Mouse (Mus musculus) spleen, postnatal 36 days (tissue): Measurements from ENCODE around the gene Khdc1a.
"Not testable (repeated sequence)": the region's sequence is repeated elsewhere in the genome, so short reads cannot be mapped to it uniquely, and the experiment has no call there.

Experiments
- DNase-seq, 2 experiments: peaks; one replicate each; pipeline ENCODE4 v3.0.0; 2022; ENCODE audit warnings: low spot score in 2 of 2, mixed read lengths in 1 of 2

The Khdc1a gene

GRCm38 (mm10) chr1:21349341-21349740 lies at the start of gene Khdc1a:
Khdc1a (plus strand) TSS chr1:21349641.
- DNase-seq = no peak

GRCm38 (mm10) chr1:21299826-21300225 lies 49.6 kb upstream of the Khdc1a start:
- no peak for DNase-seq

DNA sequence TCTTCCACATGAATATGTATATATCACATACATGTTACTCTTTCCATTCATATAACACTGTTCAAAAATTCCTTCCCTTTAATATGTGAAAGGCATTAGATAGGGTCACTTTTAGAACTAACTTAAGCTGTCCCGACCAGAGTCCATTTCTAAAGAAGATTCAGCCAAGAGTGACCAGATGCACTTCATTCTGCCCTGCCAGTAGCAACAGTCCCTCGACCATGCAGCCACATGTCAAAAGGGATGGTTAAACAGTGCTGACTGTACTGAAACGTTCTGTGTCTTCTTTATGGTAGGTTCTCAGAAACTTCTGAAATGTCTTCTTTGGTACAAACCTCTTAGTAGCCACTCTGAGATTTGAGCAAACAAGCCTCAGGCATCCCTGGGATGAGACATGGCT lies 47.8 kb upstream of the Khdc1a start:
- DNase-seq = no peak

GRCm38 (mm10) chr1:21304174-21304573 lies 45.3 kb upstream of the Khdc1a start:
- DNase-seq = no peak

- DNase-seq = no peak
Observed at GRCm38 (mm10) chr1:21304646-21305045, 44.8 kb upstream of the Khdc1a start.

DNA sequence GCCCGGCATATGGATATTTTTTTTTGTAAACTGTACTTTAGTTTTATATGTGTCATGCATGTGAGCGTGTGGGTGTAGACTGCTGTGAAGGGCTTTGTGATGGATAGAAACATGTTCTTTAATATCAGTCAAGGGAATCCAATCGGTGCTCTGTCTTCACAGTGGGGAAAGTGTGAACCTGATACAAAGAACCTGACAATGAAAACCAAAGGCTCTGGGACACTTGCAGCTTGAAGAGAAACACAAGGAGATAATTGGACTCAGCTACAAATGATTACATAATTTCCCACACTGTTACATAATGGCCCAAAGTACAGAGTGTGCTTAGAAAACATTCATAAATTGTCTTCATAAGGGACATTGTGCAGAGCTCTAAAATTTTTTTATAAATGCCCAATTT lies 44.0 kb upstream of the Khdc1a start:
- DNase-seq = no peak

DNA sequence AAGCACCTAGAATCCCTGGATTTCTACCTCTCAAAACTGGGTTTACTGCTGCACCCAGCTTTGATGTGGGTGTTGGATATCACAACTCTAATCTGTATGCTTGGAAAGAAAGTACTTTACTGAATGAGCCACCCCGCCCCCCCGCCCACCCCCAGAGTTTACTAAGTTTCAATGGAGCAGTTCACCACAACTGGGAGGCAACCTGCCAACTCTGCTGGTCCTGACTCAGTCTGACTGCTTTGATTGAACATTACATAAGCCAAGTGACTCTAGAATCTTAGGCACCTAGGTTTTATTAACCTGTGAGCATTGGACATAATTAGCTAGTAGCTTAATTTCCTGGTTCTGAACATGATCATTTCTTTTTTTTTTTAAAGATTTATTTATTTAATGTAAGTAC lies 35.1 kb upstream of the Khdc1a start:
- DNase-seq = no peak

DNA sequence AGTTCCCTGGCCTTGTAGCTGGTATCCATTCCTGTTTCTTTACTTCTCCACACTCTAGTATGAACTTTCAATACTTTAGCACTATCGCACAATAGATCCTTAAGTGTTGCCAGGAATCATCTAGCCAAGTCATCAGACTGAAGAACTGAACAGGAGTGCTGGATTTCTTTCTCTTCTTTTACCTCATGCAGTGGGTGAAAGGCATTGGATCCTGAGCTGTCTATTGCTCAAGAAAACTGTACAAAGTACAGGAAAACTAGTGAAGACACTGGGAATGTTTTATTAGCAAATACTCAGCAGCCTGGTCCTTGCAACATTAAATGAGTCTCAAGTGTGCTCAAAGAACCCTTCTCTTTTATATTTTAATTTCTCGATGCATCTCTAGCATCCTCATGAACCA lies 33.7 kb upstream of the Khdc1a start:
- no peak for DNase-seq

- no peak for DNase-seq
Observed at GRCm38 (mm10) chr1:21316305-21316704, 33.1 kb upstream of the Khdc1a start.

- DNase-seq = no peak
Observed at GRCm38 (mm10) chr1:21318202-21318601, 31.2 kb upstream of the Khdc1a start.

- not testable (repeated sequence) for DNase-seq
Observed at GRCm38 (mm10) chr1:21320271-21320670, 29.2 kb upstream of the Khdc1a start.

GRCm38 (mm10) chr1:21321656-21322055 lies 27.8 kb upstream of the Khdc1a start:
- no peak for DNase-seq

DNA sequence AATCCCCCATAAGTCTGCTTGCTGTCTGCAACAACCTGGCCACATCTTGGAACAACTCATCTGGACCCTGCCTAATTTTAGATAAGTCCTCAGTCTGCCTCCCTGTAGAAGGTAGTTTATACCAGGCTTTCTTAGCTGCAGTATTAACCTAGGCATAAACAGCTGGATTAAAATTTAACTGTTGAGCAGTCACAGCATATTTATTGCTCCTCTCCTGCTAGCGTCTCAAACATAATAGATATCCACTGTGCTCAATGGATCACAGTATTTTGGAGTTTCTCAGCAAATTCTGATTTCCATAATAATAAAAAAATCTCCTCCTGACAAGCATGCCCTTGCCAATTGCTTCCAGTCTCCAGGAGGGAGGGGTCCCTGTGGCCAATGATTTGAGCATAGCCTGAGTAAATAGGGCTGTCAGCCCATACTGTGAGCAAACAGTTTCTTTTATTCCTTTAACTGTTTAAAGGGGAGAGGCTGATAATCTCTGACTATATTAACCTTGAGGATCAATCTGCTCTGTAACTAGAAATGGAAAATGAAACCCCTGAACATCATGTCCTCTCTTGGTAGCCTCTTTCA lies 25.4 kb upstream of the Khdc1a start:
- DNase-seq = no peak

GRCm38 (mm10) chr1:21324633-21325032 lies 24.8 kb upstream of the Khdc1a start:
- DNase-seq = no peak

DNA sequence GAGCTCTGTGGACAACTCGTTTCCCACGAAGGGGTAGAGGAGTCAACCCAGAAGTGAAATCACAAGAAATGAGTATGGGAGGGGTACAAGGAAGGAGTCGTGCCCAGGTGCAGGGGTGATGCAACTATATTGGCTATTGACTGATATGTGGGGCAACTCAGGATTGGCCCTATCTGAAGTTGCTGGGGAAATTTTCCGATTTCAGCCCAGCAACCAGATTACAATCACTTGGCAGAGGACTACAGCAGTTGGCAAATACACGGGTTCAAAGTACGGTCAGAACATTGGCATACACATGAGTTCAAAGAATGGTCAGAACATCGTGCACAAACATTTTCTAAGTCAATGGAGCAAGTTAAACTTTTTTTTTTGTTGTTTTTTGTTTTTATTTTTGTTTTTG lies 22.7 kb upstream of the Khdc1a start:
- no peak for DNase-seq

DNA sequence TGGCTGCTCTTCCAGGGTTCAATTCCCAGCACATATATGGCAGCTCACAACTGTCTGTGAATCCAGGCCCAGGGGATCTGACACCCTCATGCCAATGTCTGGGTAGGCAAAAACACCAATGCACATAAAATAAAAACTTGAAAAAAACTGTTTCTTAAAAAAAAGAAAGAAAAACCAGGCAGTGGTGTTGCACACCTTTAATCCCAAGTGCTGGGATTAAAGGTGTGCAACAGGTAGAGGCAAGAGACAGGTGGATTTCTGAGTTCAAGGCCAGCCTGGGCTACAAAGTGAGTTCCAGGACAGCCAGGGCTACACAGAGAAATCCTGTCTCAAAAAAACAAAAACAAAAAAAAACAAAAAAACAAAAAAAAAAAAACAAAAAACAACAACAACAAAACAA lies 18.3 kb upstream of the Khdc1a start:
- not testable (repeated sequence) for DNase-seq

- DNase-seq = peak; percentile 40 to 56
Observed at GRCm38 (mm10) chr1:21333222-21333973, 16.0 kb upstream of the Khdc1a start.

- no peak for DNase-seq
Observed at GRCm38 (mm10) chr1:21335836-21336235, 13.6 kb upstream of the Khdc1a start.

- DNase-seq = no peak
Observed at GRCm38 (mm10) chr1:21340745-21341144, 8.7 kb upstream of the Khdc1a start.

DNA sequence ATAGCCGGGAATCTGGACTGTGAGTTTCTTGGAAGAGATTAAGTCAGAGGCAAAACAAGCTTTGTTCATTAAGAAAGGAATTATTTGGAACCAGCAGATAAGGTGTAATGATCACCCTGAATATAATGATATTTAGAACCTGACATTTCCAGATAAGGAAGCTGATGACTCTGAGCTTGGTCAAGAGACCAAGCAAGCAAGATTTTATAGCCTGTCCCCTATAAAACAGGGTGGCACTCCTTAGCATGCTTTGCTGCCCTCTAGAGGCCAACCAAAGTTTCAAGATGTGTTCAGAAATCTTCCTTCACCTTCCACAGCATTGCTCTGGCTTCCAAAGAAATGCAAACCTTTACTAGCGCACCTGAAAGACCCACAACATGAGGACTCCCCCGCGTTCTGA lies 5.2 kb upstream of the Khdc1a start:
- DNase-seq = peak; percentile 16 to 43

DNA sequence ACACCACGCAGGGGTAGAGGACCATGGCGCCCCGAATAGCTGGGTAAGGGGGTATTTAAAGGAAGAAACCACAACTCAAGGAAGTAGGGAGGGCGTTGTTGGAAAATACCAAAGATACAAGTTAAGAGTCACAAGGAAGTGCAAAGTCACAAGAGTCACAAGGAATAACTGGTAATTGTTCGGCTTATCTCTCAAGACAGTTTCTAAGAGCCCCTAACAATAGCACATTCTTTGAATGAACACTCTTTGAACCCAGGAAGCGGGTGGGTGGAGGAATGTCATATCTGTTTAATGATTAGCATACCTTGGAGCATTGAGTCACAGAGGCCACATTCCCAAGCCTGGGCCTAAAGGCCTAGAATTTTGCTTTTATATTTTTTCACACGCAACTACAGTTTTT lies 4.7 kb upstream of the Khdc1a start:
- not testable (repeated sequence) for DNase-seq

- not testable (repeated sequence) for DNase-seq
Observed at GRCm38 (mm10) chr1:21368031-21368430, 18.6 kb downstream of the Khdc1a start, which contains the start of gene Khdc1c. Khdc1c (plus strand) TSS chr1:21368331.

GRCm38 (mm10) chr1:21383256-21383655 lies 33.8 kb downstream of the Khdc1a start, which contains the start of gene Khdc1b:
Khdc1b (plus strand) TSS chr1:21383556.
- no peak for DNase-seq
